Mouse (Mus musculus) lung, postnatal 0 days (tissue): ENCODE measurements at regions not wholly inside any gene's neighbourhood (a gene's known extent, or its start where the extent isn't known, plus 50 kb on each side); places are given as distances from the start of the nearest gene placed in this dataset.

ENCODE experiments used
- CTCF ChIP-seq: IDR thresholded peaks from 2 replicates; pipeline ENCODE4 v1.5.1; 2016; ENCODE audit warnings: antibody characterized with exemption, mild to moderate bottlenecking
- EP300 ChIP-seq: IDR thresholded peaks from 2 replicates; pipeline ENCODE4 v1.6.1; 2016; ENCODE audit warnings: antibody characterized with exemption, mild to moderate bottlenecking, control low read depth

GRCm38 (mm10) chr10:110566260-110567050, 110.5 kb upstream of the Nav3 start:
- TF ChIP-seq CTCF: no peak
- no peak for TF ChIP-seq EP300
